Mouse (Mus musculus): ENCODE measurements around the gene Lzts3. TPM values are rescaled to one million over a fixed set of nuclear protein-coding genes. Genes with fewer than 3 reads are reported as not detected.
"Not testable (repeated sequence)": the region's sequence is repeated elsewhere in the genome, so short reads cannot be mapped to it uniquely, and the experiment has no call there.

Lzts3 gene
- polyA plus RNA-seq, 1 experiment from 2014 or later: 2.8 TPM

GRCm38 (mm10) chr2:130649028-130649427, 6.4 kb upstream of the Lzts3 start:
- ATAC-seq (ENCODE audit: insufficient number of reproducible peaks, insufficient read depth, low FRiP score, low read depth); H3K4me3 ChIP-seq (ENCODE audit: low read depth, low read length); H3K27me3 ChIP-seq (ENCODE audit: control insufficient read depth, insufficient read depth, low read length); H3K4me2 ChIP-seq (replicated peaks; ENCODE audit: low read depth, low read length); H3K9ac ChIP-seq (replicated peaks; ENCODE audit: low read depth, low read length); H3K4me1 ChIP-seq (ENCODE audit: control insufficient read depth, insufficient read depth, low read length); H3K9me3 ChIP-seq (ENCODE audit: control insufficient read depth, low read depth, low read length); H3K27ac ChIP-seq (ENCODE audit: low read length): not testable (repeated sequence)
- 80% methylated on average over 6 of the region's 6 CpGs for WGBS
- peaks cover 16% of the 10 kb centered on the region for H3K36me3 ChIP-seq (ENCODE audit: control insufficient read depth, insufficient read depth, low read length)

GRCm38 (mm10) chr2:130645198-130645597, 2.6 kb upstream of the Lzts3 start:
- no peaks in the 10 kb centered on the region for H3K27me3 ChIP-seq (ENCODE audit: control insufficient read depth, insufficient read depth, low read length)
- no peak overlapping the region for H3K4me3 ChIP-seq (ENCODE audit: low read depth, low read length)
- 0 out of 2 replicates have a peak, but pooled peaks cover 6% of the 10 kb centered on the region for H3K4me1 ChIP-seq (ENCODE audit: control insufficient read depth, insufficient read depth, low read length)
- ATAC-seq (ENCODE audit: insufficient number of reproducible peaks, insufficient read depth, low FRiP score, low read depth): no peak
- H3K4me2 ChIP-seq (replicated peaks; ENCODE audit: low read depth, low read length): no peak overlapping the region
- no peaks in the 10 kb centered on the region for H3K36me3 ChIP-seq (ENCODE audit: control insufficient read depth, insufficient read depth, low read length)
- H3K9me3 ChIP-seq (ENCODE audit: control insufficient read depth, low read depth, low read length): no peaks in the 10 kb centered on the region
- WGBS: 74% methylated on average over 4 of the region's 4 CpGs
- H3K9ac ChIP-seq (replicated peaks; ENCODE audit: low read depth, low read length): no peak overlapping the region
- no peak overlapping the region for H3K27ac ChIP-seq (ENCODE audit: low read length)

GRCm38 (mm10) chr2:130642197-130642660, 374 bp downstream of the Lzts3 start:
- Histone ChIP-seq H3K9ac (replicated peaks; ENCODE audit: low read depth, low read length) (peak overlapping the region; percentile 58), H3K4me1 (ENCODE audit: control insufficient read depth, insufficient read depth, low read length) (0 out of 2 replicates have a peak, but pooled peaks cover 6% of the 10 kb centered on the region), H3K36me3 (ENCODE audit: control insufficient read depth, insufficient read depth, low read length) (no peaks in the 10 kb centered on the region), H3K4me3 (ENCODE audit: low read depth, low read length) (peak overlapping the region; percentile 62), H3K27ac (ENCODE audit: low read length) (no peak overlapping the region), H3K4me2 (replicated peaks; ENCODE audit: low read depth, low read length) (peak overlapping the region; percentile 97), H3K9me3 (ENCODE audit: control insufficient read depth, low read depth, low read length) (no peaks in the 10 kb centered on the region), H3K27me3 (ENCODE audit: control insufficient read depth, insufficient read depth, low read length) (no peaks in the 10 kb centered on the region)
- under 1% methylated on average over 23 of the region's 27 CpGs for WGBS
- ATAC-seq (ENCODE audit: insufficient number of reproducible peaks, insufficient read depth, low FRiP score, low read depth): peak; percentile 25; the same call in 1 of the 2 replicates

- Histone ChIP-seq H3K4me2 (replicated peaks; ENCODE audit: low read depth, low read length) (peak overlapping the region; percentile 97), H3K4me1 (ENCODE audit: control insufficient read depth, insufficient read depth, low read length) (0 out of 2 replicates have a peak, but pooled peaks cover 6% of the 10 kb centered on the region), H3K9ac (replicated peaks; ENCODE audit: low read depth, low read length) (no peak overlapping the region), H3K27me3 (ENCODE audit: control insufficient read depth, insufficient read depth, low read length) (peaks cover 1% of the 10 kb centered on the region; the same call in 1 of the 2 replicates), H3K9me3 (ENCODE audit: control insufficient read depth, low read depth, low read length) (no peaks in the 10 kb centered on the region), H3K36me3 (ENCODE audit: control insufficient read depth, insufficient read depth, low read length) (no peaks in the 10 kb centered on the region), H3K27ac (ENCODE audit: low read length) (no peak overlapping the region), H3K4me3 (ENCODE audit: low read depth, low read length) (peak overlapping the region; percentile 62; the same call in 1 of the 2 replicates)
- WGBS: 50% methylated on average over 6 of the region's 6 CpGs
- no peak for ATAC-seq (ENCODE audit: insufficient number of reproducible peaks, insufficient read depth, low FRiP score, low read depth)
These were observed 1.1 kb downstream of the Lzts3 start for GRCm38 (mm10) chr2:130641351-130642025.

GRCm38 (mm10) chr2:130639276-130639675, 3.3 kb downstream of the Lzts3 start:
- H3K27me3 ChIP-seq (ENCODE audit: control insufficient read depth, insufficient read depth, low read length): peaks cover 9% of the 10 kb centered on the region
- no peaks in the 10 kb centered on the region for H3K36me3 ChIP-seq (ENCODE audit: control insufficient read depth, insufficient read depth, low read length)
- no peaks in the 10 kb centered on the region for H3K9me3 ChIP-seq (ENCODE audit: control insufficient read depth, low read depth, low read length)
- no peak overlapping the region for H3K9ac ChIP-seq (replicated peaks; ENCODE audit: low read depth, low read length)
- no peak overlapping the region for H3K4me2 ChIP-seq (replicated peaks; ENCODE audit: low read depth, low read length)
- WGBS: 75% methylated on average over 6 of the region's 6 CpGs
- peaks cover 19% of the 10 kb centered on the region; the same call in 1 of the 2 replicates for H3K4me1 ChIP-seq (ENCODE audit: control insufficient read depth, insufficient read depth, low read length)
- no peak overlapping the region for H3K27ac ChIP-seq (ENCODE audit: low read length)
- no peak overlapping the region for H3K4me3 ChIP-seq (ENCODE audit: low read depth, low read length)
- ATAC-seq (ENCODE audit: insufficient number of reproducible peaks, insufficient read depth, low FRiP score, low read depth): no peak

- Histone ChIP-seq H3K4me2 (replicated peaks; ENCODE audit: low read depth, low read length) (peak overlapping the region; percentile 23), H3K4me3 (ENCODE audit: low read depth, low read length) (peak overlapping the region; percentile 2; the same call in 1 of the 2 replicates), H3K27me3 (ENCODE audit: control insufficient read depth, insufficient read depth, low read length) (peaks cover 14% of the 10 kb centered on the region), H3K9ac (replicated peaks; ENCODE audit: low read depth, low read length) (no peak overlapping the region), H3K36me3 (ENCODE audit: control insufficient read depth, insufficient read depth, low read length) (no peaks in the 10 kb centered on the region), H3K9me3 (ENCODE audit: control insufficient read depth, low read depth, low read length) (no peaks in the 10 kb centered on the region), H3K4me1 (ENCODE audit: control insufficient read depth, insufficient read depth, low read length) (peaks cover 20% of the 10 kb centered on the region; the same call in 1 of the 2 replicates), H3K27ac (ENCODE audit: low read length) (peak overlapping the region; percentile 66)
- peak; percentile 28; the same call in 1 of the 2 replicates for ATAC-seq (ENCODE audit: insufficient number of reproducible peaks, insufficient read depth, low FRiP score, low read depth)
- 27% methylated on average over 16 of the region's 16 CpGs for WGBS
These were observed 4.4 kb downstream of the Lzts3 start for GRCm38 (mm10) chr2:130638101-130638611.

- Histone ChIP-seq H3K9me3 (ENCODE audit: control insufficient read depth, low read depth, low read length) (no peaks in the 10 kb centered on the region), H3K27ac (ENCODE audit: low read length) (no peak overlapping the region), H3K4me2 (replicated peaks; ENCODE audit: low read depth, low read length) (peak overlapping the region; percentile 53; the same call in 1 of the 2 replicates), H3K27me3 (ENCODE audit: control insufficient read depth, insufficient read depth, low read length) (peaks cover 14% of the 10 kb centered on the region), H3K4me3 (ENCODE audit: low read depth, low read length) (no peak overlapping the region), H3K36me3 (ENCODE audit: control insufficient read depth, insufficient read depth, low read length) (no peaks in the 10 kb centered on the region), H3K9ac (replicated peaks; ENCODE audit: low read depth, low read length) (peak overlapping the region; percentile 26; the same call in 1 of the 2 replicates), H3K4me1 (ENCODE audit: control insufficient read depth, insufficient read depth, low read length) (peaks cover 14% of the 10 kb centered on the region; the same call in 1 of the 2 replicates)
- WGBS: 29% methylated on average over 21 of the region's 21 CpGs
- ATAC-seq (ENCODE audit: insufficient number of reproducible peaks, insufficient read depth, low FRiP score, low read depth): no peak
These were observed 6.8 kb downstream of the Lzts3 start for GRCm38 (mm10) chr2:130635847-130636246.

GRCm38 (mm10) chr2:130634739-130635411, 7.7 kb downstream of the Lzts3 start:
- peak overlapping the region; percentile 23 for H3K4me3 ChIP-seq (ENCODE audit: low read depth, low read length)
- ATAC-seq (ENCODE audit: insufficient number of reproducible peaks, insufficient read depth, low FRiP score, low read depth): peak; percentile 44; the same call in 1 of the 2 replicates
- peaks cover 14% of the 10 kb centered on the region for H3K27me3 ChIP-seq (ENCODE audit: control insufficient read depth, insufficient read depth, low read length)
- H3K9me3 ChIP-seq (ENCODE audit: control insufficient read depth, low read depth, low read length): no peaks in the 10 kb centered on the region
- H3K4me2 ChIP-seq (replicated peaks; ENCODE audit: low read depth, low read length): peak overlapping the region; percentile 53
- peak overlapping the region; percentile 26 for H3K9ac ChIP-seq (replicated peaks; ENCODE audit: low read depth, low read length)
- H3K4me1 ChIP-seq (ENCODE audit: control insufficient read depth, insufficient read depth, low read length): peaks cover 14% of the 10 kb centered on the region; the same call in 1 of the 2 replicates
- H3K36me3 ChIP-seq (ENCODE audit: control insufficient read depth, insufficient read depth, low read length): no peaks in the 10 kb centered on the region
- no peak overlapping the region for H3K27ac ChIP-seq (ENCODE audit: low read length)
- WGBS: 5% methylated on average over 38 of the region's 38 CpGs

Measured in stomach, embryonic 14.5 days (tissue).